Mouse (Mus musculus): ENCODE data around the gene Speer4b. TPM values are rescaled to one million over a fixed set of nuclear protein-coding genes. Genes with fewer than 3 reads are reported as not detected.
"Not testable (repeated sequence)": the region's sequence is repeated elsewhere in the genome, so short reads cannot be mapped to it uniquely, and the experiment has no call there.

Speer4b gene
- polyA plus RNA-seq (2017; shearing (Covaris generic)): not detected

DNA sequence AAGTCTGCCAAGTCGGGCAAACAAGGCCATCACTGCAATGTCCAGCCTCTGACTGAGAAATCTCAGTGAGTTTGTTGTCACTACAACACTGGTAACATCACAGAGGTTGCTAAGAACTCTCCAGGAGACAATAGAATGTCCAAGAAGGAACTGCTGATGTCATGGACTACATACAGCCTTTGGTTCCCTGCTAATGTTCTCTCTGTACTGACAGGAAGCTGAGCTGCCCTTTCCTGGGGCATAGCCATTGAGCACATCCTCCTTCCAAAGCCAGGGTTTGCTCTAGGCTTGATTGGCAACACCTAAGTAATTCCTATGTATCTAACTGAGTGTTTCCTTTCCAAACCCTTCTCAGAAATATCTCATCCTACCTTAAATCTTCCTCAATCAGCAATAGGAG, at the start of gene Speer4b:
Gene Speer4b (minus strand): TSS at position 101 of the 400 bp plus-strand sequence.
- ATAC-seq: not testable (repeated sequence)

DNA sequence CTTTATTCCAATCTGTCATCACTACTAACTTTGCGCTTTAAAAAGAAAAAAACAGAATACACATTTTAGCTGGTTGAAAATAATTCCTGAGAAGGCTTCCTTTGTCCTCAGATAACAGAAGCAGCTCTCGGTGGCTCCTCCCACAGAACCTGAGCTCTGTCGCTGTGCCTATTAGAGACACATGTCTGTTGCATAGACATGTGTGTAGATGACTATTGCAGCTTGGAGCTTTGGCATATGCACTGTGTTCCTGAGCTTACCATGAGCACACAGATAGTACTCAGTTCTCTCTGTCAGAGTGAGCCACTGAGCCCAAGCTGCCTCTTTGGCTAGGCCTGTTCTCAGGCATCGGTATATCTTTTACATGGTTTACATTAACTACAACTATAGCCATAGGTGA, 48.1 kb upstream of the Speer4b start:
- ATAC-seq: no peak

DNA sequence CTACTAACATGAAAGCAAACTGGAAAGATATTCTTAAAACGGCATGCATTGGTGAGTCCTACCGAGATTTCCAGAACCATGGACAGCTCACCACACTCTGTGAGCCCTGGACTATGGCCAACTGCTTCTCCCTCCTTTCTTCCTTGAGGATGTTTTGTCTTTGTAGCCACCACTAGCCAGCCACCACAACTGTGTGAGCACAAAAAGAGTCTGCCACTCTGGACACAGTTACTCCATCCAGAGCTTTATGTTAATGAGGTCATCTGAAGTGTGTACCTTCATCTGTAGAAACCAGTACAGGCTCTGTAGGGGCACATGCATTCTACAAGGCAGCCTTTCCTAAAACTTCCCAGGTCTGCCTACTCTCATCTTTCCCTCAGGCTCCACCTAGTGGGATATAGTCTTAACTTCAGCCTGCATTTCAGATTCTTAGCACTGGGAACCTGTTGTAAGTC, 43.6 kb upstream of the Speer4b start:
- ATAC-seq: no peak

- ATAC-seq: no peak
These were observed 25.7 kb upstream of the Speer4b start for GRCm38 (mm10) chr5:27526906-27527305.

DNA sequence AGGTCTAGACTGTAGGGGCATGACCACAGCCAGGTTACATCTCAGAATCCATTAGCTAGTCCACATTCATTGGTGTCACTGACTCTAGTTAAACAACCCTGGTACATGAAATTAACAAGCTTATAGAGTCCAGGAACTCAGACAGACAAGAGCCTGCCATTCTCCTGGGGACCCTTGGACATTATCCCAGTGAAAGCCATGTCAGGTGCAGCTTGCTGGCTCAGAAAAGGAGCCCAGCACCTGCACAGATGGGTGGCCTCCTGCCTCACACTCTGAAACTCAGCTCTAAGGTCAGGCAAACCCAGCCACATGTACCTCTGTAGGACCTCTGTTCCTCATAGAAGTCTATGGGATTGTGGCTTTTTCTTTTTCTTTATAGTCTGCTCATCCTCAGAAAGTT, 17.5 kb upstream of the Speer4b start:
- no peak for ATAC-seq

- ATAC-seq: no peak
These were observed 10.3 kb downstream of the Speer4b start for GRCm38 (mm10) chr5:27490942-27491341.

DNA sequence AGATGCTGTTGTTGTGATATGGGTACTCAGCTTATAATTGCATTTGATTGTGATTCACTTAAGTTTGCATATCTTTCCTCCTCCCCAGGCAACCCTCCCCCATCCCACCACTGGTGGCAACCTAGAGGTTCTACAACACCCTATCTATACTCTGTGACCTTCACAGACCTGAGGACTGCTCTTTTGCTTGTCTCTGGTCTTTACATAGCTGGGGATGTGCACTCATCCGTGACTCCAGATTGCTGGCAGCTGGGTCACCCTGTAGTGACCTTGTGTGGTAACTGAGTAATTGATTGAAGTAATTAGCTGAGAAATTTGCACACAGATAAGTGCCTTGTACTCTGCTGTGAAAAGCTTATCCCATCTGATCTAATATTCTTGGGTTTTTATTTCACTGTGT, 15.1 kb downstream of the Speer4b start:
- ATAC-seq: no peak

- no peak for ATAC-seq
These were observed 19.5 kb downstream of the Speer4b start for GRCm38 (mm10) chr5:27481706-27482105.

DNA sequence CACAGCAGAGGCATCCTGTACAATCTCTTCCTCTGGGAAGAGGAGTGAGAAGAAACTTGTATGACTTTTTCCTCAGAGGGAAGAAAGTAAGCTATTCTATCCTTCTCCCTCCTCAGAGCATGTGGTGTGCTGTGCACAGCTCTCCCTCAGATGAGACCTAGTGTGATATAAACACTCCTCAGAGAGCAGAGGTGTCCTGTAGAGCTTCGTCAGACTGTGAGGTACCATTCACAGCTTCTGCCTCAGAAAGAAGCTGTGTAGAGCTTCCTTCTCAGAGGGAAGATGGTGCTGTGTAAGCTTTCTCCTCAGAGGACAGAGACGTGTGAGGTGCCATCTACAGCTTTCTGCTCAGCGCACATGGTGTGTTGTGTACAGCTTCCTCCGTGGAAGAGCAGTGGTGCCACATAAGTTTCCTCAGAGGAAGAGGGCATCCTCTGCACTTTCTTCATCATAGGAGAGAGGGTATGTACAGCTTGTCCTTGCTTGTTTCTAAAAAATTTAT, 26.2 kb downstream of the Speer4b start:
- ATAC-seq: no peak

- ATAC-seq: no peak
These were observed 43.6 kb downstream of the Speer4b start for GRCm38 (mm10) chr5:27457686-27458085.

DNA sequence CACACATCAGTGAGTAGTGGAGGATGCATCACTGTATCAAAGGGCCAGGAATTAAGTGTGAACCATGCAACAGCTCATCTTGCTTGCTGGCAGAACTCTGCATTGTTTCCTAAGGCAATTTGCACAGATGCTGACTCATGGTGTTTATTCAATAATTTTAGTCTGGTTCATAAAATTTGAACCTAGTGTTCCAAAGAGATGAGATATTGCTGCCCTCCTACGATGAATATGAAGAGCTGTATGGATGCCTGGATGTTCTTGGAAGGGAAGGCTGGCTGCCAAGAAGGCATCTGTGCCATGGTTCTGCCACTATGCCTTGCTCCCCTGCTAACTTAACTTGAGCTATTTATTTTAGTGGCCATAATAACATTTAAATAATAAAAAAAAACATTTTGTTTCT, 44.3 kb downstream of the Speer4b start:
- ATAC-seq: no peak

DNA sequence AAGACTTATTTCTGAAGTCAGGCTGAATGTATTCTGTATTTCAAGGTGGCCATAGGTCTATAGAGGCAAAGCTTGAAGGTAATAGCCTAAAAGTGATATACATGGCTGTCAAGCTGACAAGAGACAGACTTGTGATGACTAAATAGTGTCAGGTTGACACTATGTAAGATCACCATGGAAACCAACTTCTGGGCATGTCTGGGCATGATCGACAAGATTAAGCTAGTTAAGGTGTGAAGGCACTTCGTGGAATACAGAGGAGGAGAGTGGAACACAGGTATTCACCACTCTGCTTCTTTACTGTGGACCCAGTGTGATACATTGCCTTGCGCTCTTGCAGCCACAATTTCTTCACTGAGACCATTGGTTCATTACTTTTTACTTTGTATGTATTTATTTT, 46.9 kb downstream of the Speer4b start:
- ATAC-seq: no peak

- ATAC-seq: no peak
These were observed 47.9 kb downstream of the Speer4b start for GRCm38 (mm10) chr5:27453201-27453845.

Data from activated CD4-positive, CD25-positive, alpha-beta regulatory T cell, adult 4 months (primary cell).